Mouse (Mus musculus) lung, postnatal 36 days (tissue): Measurements from ENCODE around the gene C530008M17Rik.

ENCODE experiments used
- DNase-seq: peaks from one replicate; pipeline ENCODE4 v3.0.0; 2022; ENCODE audit warnings: mixed read lengths

The C530008M17Rik gene

DNA sequence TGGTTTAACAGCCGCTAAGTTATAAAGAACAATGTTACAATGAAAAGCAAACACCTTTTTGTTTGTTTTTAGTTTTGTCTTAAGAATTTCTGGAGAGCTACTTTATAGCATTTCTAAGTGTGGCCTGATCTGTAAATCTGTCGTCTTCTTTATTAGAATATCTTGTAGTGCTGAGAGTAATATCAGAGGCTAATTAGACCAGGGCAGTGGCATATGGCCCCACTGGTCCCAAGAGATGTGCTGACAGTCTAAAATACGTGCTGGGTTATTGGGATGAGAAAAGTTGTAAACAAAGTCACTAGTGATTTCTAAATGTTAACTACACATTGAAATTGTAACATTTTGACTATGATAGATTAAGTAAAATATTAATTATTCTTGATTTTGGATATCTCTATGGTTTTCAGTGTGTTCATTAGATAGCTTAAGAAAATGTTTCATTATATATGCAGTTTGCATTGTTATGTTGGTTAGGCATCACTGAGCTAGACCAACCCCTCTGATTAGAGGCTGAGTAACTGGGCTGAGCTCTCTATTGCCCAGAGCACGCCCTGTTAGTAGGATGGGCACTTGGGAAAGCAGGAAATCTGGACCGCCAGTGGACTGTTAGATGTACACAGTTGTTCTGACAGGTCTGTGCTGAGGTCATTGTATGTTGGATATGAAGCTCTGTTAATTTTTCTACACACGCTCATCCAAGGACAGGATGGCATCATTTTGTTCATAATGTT, 9.9 kb downstream of the C530008M17Rik start:
- DNase-seq, result no peak

DNA sequence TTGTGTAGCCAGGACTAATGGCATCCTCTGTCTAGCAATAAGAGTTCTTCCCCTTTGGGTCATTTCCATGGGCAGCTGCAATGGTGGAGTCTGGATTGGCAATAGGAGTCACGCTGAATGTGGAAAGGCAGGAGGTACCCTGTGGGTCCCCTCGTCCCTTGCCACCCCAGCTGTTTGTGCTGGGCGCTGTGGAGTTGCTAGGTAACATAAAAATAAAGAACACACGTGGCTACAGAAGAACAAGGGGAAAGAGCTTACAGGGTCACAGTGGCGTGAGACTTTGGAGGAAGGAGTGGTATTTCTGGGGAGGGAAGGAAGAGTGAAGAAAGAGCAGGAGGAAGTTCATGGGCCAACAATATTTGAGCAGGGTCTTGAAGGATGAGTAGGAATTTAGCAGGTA, 11.8 kb downstream of the C530008M17Rik start:
- DNase-seq, result peak; percentile 41

DNA sequence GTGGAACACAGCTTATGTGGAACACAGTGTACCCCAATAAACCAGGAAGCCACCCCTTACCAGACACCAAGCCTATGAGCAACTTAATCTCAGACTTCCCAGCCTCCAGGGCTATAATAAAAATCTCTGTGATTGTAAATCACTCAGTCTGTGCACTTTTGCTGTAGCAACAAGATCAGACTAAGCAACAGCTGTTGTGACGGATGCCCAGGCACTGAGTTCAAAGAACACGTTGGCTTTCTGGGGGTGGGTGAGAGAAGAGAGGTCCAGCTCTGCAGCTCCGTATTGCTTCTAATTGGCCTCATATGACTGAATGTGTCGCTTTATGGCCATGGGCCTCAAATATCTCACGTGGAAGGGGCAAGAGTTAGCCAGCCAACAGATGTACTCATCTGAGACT, 12.2 kb downstream of the C530008M17Rik start:
- DNase-seq, result no peak

GRCm38 (mm10) chr5:76670183-76670582, 13.9 kb downstream of the C530008M17Rik start:
- no peak for DNase-seq

GRCm38 (mm10) chr5:76674022-76674653, 17.8 kb downstream of the C530008M17Rik start:
- DNase-seq, result no peak

GRCm38 (mm10) chr5:76675369-76675768, 19.1 kb downstream of the C530008M17Rik start:
- no peak for DNase-seq

DNA sequence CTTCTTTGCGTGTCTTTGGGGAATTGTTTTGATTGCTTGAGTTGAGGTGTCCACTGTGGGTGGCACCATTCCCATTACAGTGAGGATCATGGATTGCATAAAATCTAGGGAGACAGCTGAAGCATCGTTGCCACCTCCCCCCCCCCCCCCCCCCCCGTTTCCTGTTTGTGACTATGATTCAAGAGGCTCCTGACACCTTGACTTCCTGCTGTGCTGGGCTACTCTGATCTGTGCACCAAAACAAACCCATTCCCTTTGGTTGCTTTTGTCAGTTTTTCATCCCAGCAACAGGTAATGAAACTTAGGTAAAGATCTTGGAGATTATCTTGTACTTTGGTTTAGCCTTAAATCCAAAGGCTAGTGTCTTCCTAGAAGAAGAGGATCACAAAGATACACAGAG, 24.6 kb downstream of the C530008M17Rik start:
- no peak for DNase-seq

GRCm38 (mm10) chr5:76681895-76682656, 25.8 kb downstream of the C530008M17Rik start:
- no peak for DNase-seq

DNA sequence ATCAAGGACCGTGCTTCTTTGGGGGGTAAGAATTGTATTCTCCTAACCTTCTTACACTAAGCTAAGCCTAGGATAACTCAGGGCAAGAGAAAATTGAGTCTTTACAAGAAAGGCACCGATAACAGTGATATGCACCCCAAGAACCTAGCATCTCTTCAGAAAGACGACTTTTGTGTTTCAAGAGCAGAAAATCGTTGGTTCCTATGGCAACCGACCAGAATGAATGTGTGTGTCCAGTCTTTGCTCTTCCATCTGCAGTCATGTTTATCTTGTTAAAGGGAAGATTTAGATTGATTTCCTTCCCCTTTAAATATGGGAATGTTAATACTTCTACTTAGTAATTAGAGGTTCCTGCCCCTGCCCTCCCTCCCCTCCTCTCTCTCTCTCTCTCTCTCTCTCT, 27.1 kb downstream of the C530008M17Rik start:
- no peak for DNase-seq

DNA sequence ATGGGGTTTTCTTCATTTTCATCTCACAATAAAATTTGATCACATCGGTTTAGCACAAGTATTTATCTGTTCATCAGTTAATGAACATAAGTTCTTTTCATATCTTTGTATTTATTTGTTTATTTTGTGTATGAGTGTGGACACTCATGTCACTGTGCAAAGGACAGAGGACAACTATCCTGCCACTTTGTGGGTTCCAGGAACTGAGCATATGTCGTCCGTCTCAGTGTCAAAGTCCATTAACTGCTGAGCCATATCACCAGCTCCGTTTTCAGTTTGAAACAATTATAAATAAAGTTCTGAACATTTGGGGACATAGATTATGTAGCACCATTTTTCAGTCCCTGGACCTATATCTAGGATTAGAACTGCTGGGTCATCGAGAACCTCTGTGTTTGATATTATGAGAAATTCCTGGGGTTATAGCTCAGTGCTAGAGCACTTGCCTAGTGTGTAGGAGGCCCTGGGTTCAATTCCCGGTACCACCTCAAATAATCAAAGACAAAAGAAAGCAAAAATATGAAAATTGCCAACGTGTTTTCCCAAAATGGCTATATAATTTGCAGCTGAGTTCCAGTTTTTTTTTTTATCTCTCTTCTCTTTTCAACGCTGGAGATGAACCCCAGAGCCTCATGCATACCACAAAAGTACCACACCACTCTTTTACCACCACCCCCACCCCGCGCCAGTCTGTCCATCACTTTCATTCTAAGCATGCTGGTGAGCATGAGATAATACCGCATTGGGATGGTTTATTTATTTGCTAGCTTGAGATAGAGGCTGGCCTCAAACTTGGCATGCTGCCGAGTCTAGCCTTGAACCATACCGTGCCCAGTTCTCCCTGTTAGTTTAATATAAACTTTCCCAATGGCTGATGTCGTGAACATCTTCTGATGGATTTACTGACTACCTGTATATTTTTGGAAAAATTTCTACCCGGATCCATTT, 28.6 kb downstream of the C530008M17Rik start:
- DNase-seq, result no peak

DNA sequence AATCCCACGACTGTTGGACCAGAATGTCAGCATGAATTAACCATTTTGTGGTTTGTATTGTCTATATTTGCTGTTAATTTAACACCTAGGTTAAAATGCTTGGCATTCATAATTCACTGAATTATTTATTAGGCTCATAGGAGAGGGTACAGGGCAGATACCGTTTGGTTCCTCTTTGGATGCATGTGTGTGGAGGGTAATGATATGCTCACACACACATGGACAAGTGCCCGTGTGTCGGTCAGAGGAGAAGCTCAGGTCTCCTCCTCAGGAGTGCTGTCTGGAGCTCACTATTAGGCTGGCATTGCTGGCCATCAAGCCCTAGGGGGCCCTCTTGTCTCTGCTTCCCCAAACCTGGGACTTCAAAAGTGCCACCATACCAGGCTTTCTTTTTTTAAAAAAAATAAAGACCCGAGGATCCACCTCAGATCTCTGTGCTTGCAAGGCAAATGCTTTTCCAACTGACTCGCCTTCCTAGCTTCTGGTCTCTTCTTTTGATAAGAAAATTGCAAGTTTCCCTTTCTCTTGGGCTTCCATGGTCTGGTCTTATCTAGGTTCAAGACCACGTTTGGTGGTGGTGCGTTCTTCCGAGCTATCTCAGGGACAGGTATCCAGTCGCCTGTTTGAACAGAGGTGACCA, 31.8 kb downstream of the C530008M17Rik start:
- DNase-seq, result no peak

- no peak for DNase-seq
Observed at GRCm38 (mm10) chr5:76688643-76689042, 32.3 kb downstream of the C530008M17Rik start.

DNA sequence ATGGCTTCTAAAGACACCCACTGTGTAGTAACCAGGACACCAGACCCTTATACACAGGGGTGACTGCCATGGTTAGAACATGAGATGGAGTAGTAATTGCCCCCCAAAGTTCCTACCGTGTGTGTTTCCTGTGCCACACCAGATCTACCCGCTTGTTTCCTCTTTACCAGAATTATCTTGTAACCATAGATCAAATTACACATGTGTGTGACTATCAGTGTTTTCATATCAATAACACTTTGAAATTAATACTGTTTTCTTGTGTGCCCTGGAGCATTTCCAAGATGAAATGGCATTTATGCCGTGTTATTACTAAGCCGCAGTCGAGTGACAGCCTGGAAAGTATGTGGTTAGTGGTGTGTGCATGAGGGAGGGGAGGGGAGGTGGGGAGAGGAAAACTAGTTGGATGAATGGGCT, 33.9 kb downstream of the C530008M17Rik start:
- no peak for DNase-seq

GRCm38 (mm10) chr5:76691251-76691650, 34.9 kb downstream of the C530008M17Rik start:
- no peak for DNase-seq

DNA sequence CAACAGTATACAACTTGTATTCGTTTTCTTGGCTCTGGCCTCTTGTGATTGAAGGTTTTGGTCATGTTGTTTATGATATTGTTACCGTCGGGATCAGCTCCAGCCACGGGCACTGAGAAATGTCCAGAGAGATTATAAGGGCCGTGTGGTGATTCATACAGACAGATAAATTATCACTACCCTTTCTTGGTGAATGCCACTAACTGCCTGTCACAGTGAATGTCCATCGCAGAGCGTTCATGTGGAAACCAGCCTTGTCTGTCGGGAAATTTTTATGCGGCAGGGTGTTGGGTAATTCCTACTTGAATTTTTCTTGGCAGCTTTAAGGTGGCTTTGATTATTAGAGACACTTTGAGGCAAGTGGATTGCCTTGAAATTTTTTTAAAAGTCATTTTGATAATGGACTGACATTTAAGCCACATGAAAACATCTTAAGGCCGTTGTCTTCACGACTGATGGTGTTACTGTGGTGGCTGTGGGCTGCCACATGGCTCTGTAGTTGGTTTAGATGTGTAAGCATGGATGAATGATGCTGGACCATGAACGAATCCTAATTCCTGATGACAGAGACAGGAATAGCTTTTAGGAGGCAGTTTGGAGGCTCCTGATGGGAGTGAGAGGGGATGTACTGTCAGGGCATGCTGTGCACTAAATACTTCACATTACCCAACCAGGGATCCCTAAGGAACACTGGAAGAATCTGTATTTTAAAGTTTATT, 35.6 kb downstream of the C530008M17Rik start:
- no peak for DNase-seq

DNA sequence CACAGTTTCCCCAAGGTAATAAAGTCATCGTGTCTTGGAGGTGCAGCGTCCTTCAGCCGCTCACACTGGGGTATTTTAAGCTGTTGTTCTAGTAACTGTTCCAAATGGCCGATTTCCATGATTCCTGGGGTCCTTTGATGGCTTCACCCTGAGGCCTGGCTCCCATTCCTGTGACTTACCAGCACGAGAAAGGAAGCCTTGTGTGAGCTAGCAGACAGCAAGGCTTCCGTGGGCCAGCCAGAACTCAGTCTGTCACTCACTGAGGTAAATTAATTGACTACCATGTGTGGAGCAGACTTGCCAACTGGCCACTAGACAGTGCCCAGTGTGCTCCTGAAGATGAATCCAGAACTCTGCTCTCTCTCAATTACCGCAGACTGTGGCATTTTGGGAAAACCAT, 41.2 kb downstream of the C530008M17Rik start:
- DNase-seq, result no peak

DNA sequence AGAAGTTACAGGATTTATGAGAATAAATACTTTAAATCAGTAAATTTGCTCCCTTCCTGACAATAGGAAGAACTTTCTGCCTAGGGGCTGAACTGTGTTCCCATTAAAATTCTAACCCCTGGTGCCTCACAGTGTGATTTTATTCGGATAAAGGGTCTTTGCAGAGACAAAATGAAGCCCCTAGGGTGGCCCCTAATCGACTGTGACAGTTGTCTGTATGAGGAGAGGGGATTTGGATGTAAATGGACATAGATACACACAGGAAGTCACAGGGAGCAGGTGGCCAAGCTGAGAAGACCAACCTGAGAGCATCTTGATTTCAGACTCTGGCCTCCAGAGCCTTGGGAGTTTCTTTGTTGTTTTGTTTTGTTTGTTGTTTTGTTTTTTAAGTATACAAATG, 41.9 kb downstream of the C530008M17Rik start:
- DNase-seq, result no peak

DNA sequence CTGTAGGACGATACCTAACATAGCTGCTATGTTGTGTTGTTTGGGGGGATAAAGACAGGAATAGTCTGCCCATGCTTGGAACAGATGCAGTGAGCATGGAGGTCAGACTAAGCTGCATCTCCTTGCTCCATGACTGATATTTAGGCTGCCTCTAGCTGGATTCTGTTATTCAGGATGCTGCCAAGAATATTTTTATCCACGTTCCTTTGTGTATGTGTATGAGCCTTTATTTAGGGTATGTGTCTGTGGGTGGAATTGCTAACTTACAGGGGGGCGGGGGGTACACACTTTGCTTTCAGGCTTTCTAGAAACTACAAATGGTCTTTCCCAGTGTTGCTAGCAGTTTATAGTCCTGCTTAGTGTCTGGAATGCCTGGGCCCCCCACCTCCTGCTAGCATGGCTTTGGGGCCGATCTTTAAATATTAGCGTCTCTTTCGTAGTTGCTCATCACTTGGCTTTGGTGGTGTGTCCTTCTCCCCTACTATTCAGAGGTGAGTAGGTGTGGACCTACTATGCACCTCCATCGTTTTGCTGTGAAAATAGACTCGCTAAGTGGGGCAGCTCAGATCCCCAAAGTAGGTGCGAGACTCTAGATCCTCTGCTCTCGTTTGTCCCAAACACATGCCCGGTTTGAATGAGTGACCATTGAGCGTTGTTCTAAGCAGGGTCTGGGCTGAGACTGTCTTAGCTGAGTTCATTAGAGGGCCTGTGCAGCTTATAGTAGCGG, 45.0 kb downstream of the C530008M17Rik start:
- DNase-seq, result no peak

DNA sequence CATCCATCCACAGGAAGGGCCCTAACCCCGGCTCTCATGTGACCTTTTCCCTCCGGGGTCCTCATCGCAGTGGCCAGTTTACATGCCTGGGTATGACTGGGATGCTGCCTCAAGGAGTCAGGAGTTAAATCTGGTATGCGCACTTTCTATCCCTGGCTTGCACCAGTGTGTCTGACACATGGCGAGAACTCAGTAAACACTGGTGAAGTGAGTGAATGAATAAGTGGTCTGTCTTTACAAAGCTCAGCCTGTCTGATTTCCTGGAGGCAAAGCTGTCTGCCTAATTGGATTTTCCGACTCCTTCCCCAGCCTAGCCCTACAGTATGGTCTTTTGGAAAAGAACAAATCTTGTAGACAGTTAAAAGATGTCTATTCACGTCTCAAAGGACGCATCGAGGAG, 45.8 kb downstream of the C530008M17Rik start:
- DNase-seq, result no peak

DNA sequence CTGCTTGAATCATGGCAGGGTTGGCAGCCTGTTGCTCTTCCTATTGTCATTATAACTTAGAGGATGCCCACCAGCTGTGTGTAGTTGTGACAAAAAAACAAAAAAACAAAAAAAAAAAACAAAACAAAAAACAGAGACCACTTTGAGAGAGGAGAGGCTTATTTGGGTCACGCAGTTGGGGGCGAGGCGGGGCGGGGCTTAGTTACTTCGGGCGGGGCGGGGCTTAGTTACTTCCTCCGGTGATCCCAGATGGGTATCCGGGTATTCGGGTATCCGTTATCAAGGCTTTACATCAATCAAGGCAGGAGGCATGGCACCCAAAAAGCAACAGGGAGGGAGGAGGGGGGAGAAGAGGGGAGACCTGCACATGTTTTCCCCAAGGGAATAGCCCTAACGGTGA, 46.3 kb downstream of the C530008M17Rik start:
- peak; percentile 33 for DNase-seq
